Mouse (Mus musculus) intestine, embryonic 15.5 days (tissue): Measurements from ENCODE around the gene Pou4f2. TPM values are rescaled to one million over a fixed set of nuclear protein-coding genes. Genes with fewer than 3 reads are reported as not detected.

ENCODE experiments used
- ATAC-seq: fragments of 200-750 bp; cut with Nextera tagmentation; 2 replicates; pipeline ENCODE4 v1.8.0; 2017; ENCODE audit warnings: moderate TSS enrichment, moderate library complexity
- H3K27ac ChIP-seq: fragments of 300-500 bp; sonication (generic); 2 replicates; pipeline ENCODE4 v1.5.1; 2015; ENCODE audit warnings: mild to moderate bottlenecking, inconsistent platforms
- H3K27me3 ChIP-seq: fragments of 300-500 bp; sonication (generic); replicated peaks from 2 replicates; pipeline ENCODE4 v1.6.1; 2015; ENCODE audit warnings: inconsistent platforms
- H3K36me3 ChIP-seq: fragments of 300-500 bp; sonication (generic); 2 replicates; pipeline ENCODE4 v1.6.1; 2015; ENCODE audit warnings: inconsistent platforms
- H3K4me1 ChIP-seq: fragments of 300-500 bp; sonication (generic); replicated peaks from 2 replicates; pipeline ENCODE4 v1.6.1; 2015; ENCODE audit warnings: inconsistent platforms
- H3K4me2 ChIP-seq: fragments of 300-500 bp; sonication (generic); replicated peaks from 2 replicates; pipeline ENCODE4 v1.6.1; 2015; ENCODE audit warnings: mild to moderate bottlenecking, inconsistent platforms
- H3K4me3 ChIP-seq: fragments of 300-500 bp; sonication (generic); replicated peaks from 2 replicates; pipeline ENCODE4 v1.5.1; 2015; ENCODE audit warnings: inconsistent platforms
- H3K9ac ChIP-seq: fragments of 300-500 bp; sonication (generic); 2 replicates; pipeline ENCODE4 v1.6.1; 2015; ENCODE audit warnings: inconsistent platforms
- H3K9me3 ChIP-seq: fragments of 300-500 bp; sonication (generic); 2 replicates; pipeline ENCODE4 v1.6.1; 2016; ENCODE audit warnings: inconsistent platforms
- WGBS: fragments of 180-500 bp; shearing (Covaris S2); methylation state at CpG from one replicate; pipeline ENCODE4 v1.1.7; 2015; 5-methylcytosine and 5-hydroxymethylcytosine counted together
- polyA plus RNA-seq: library from polyadenylated mRNA; unstranded; fragments of >200 nt; fragmentation: Nextera tagmentation; extraction: Ambion mirVana; gene quantifications from 2 replicates; pipeline ENCODE4 v1.2.1, GENCODE M21; 2015

Pou4f2 gene
- polyA plus RNA-seq, 1 experiment from 2014 or later: not detected

GRCm38 (mm10) chr8:78434340-78434739, 2.1 kb downstream of the Pou4f2 start:
- H3K9me3 ChIP-seq: no peaks in the 10 kb centered on the region
- H3K36me3 ChIP-seq: no peaks in the 10 kb centered on the region
- H3K9ac ChIP-seq: no peak overlapping the region
- H3K27ac ChIP-seq: no peak overlapping the region
- H3K4me2 ChIP-seq: peak overlapping the region; percentile 31; the same call in 1 of the 2 replicates
- no peak overlapping the region for H3K4me3 ChIP-seq
- no peak for ATAC-seq
- peaks cover 68% of the 10 kb centered on the region for H3K27me3 ChIP-seq
- 6% methylated on average over 8 of the region's 8 CpGs for WGBS
- peaks cover 13% of the 10 kb centered on the region for H3K4me1 ChIP-seq

- ATAC-seq: no peak
- WGBS: 23% methylated on average over 5 of the region's 5 CpGs
- Histone ChIP-seq H3K27me3 (peaks cover 65% of the 10 kb centered on the region), H3K9ac (no peak overlapping the region), H3K36me3 (no peaks in the 10 kb centered on the region), H3K27ac (no peak overlapping the region), H3K4me2 (no peak overlapping the region), H3K4me3 (no peak overlapping the region), H3K4me1 (peaks cover 13% of the 10 kb centered on the region), H3K9me3 (no peaks in the 10 kb centered on the region)
Observed at GRCm38 (mm10) chr8:78433318-78433717, 3.1 kb downstream of the Pou4f2 start.

GRCm38 (mm10) chr8:78432451-78432850, 4.0 kb downstream of the Pou4f2 start:
- H3K9ac ChIP-seq: no peak overlapping the region
- no peaks in the 10 kb centered on the region for H3K9me3 ChIP-seq
- WGBS: 19% methylated on average over 1 of the region's 1 CpGs
- ATAC-seq: no peak
- peaks cover 9% of the 10 kb centered on the region for H3K4me1 ChIP-seq
- no peak overlapping the region for H3K4me3 ChIP-seq
- no peak overlapping the region for H3K27ac ChIP-seq
- no peaks in the 10 kb centered on the region for H3K36me3 ChIP-seq
- peaks cover 65% of the 10 kb centered on the region for H3K27me3 ChIP-seq
- no peak overlapping the region for H3K4me2 ChIP-seq

GRCm38 (mm10) chr8:78431356-78431755, 5.1 kb downstream of the Pou4f2 start:
- Histone ChIP-seq H3K27me3 (peaks cover 65% of the 10 kb centered on the region), H3K4me2 (no peak overlapping the region), H3K4me3 (no peak overlapping the region), H3K27ac (no peak overlapping the region), H3K9me3 (no peaks in the 10 kb centered on the region), H3K36me3 (no peaks in the 10 kb centered on the region), H3K4me1 (peaks cover 5% of the 10 kb centered on the region), H3K9ac (no peak overlapping the region)
- ATAC-seq: no peak
- WGBS: 2% methylated on average over 4 of the region's 4 CpGs

- no peak overlapping the region for H3K4me3 ChIP-seq
- no peak overlapping the region for H3K9ac ChIP-seq
- H3K4me1 ChIP-seq: no peaks in the 10 kb centered on the region
- H3K36me3 ChIP-seq: no peaks in the 10 kb centered on the region
- peaks cover 58% of the 10 kb centered on the region for H3K27me3 ChIP-seq
- WGBS: 10% methylated on average over 11 of the region's 11 CpGs
- no peaks in the 10 kb centered on the region for H3K9me3 ChIP-seq
- no peak overlapping the region for H3K4me2 ChIP-seq
- ATAC-seq: no peak
- H3K27ac ChIP-seq: no peak overlapping the region
Observed at GRCm38 (mm10) chr8:78428148-78428547, 8.3 kb downstream of the Pou4f2 start.

GRCm38 (mm10) chr8:78427769-78428130, 8.7 kb downstream of the Pou4f2 start:
- Histone ChIP-seq H3K9ac (no peak overlapping the region), H3K27ac (no peak overlapping the region), H3K4me1 (no peaks in the 10 kb centered on the region), H3K36me3 (no peaks in the 10 kb centered on the region), H3K4me2 (no peak overlapping the region), H3K4me3 (no peak overlapping the region), H3K9me3 (no peaks in the 10 kb centered on the region), H3K27me3 (peaks cover 60% of the 10 kb centered on the region)
- ATAC-seq: no peak
- 3% methylated on average over 8 of the region's 8 CpGs for WGBS

- Histone ChIP-seq H3K27me3 (peaks cover 60% of the 10 kb centered on the region), H3K4me1 (no peaks in the 10 kb centered on the region), H3K27ac (no peak overlapping the region), H3K36me3 (no peaks in the 10 kb centered on the region), H3K9ac (no peak overlapping the region), H3K9me3 (no peaks in the 10 kb centered on the region), H3K4me3 (no peak overlapping the region), H3K4me2 (no peak overlapping the region)
- 2% methylated on average over 32 of the region's 32 CpGs for WGBS
- ATAC-seq: no peak
Observed at GRCm38 (mm10) chr8:78426875-78427768, 9.3 kb downstream of the Pou4f2 start.

GRCm38 (mm10) chr8:78426455-78426854, 10.0 kb downstream of the Pou4f2 start:
- no peaks in the 10 kb centered on the region for H3K4me1 ChIP-seq
- H3K4me3 ChIP-seq: no peak overlapping the region
- no peak overlapping the region for H3K4me2 ChIP-seq
- H3K9ac ChIP-seq: no peak overlapping the region
- WGBS: 2% methylated on average over 10 of the region's 10 CpGs
- ATAC-seq: no peak
- peaks cover 57% of the 10 kb centered on the region for H3K27me3 ChIP-seq
- H3K36me3 ChIP-seq: no peaks in the 10 kb centered on the region
- no peak overlapping the region for H3K27ac ChIP-seq
- no peaks in the 10 kb centered on the region for H3K9me3 ChIP-seq

GRCm38 (mm10) chr8:78423937-78424336, 12.5 kb downstream of the Pou4f2 start:
- peaks cover 65% of the 10 kb centered on the region for H3K27me3 ChIP-seq
- peaks cover 9% of the 10 kb centered on the region for H3K4me1 ChIP-seq
- no peak for ATAC-seq
- no peak overlapping the region for H3K9ac ChIP-seq
- no peaks in the 10 kb centered on the region for H3K9me3 ChIP-seq
- no peaks in the 10 kb centered on the region for H3K36me3 ChIP-seq
- H3K4me3 ChIP-seq: no peak overlapping the region
- no peak overlapping the region for H3K27ac ChIP-seq
- 0% methylated on average over 1 of the region's 1 CpGs for WGBS
- H3K4me2 ChIP-seq: no peak overlapping the region

- no peaks in the 10 kb centered on the region for H3K36me3 ChIP-seq
- peaks cover 9% of the 10 kb centered on the region for H3K4me1 ChIP-seq
- H3K27ac ChIP-seq: no peak overlapping the region
- H3K4me3 ChIP-seq: peak overlapping the region; percentile 33
- H3K9me3 ChIP-seq: no peaks in the 10 kb centered on the region
- under 1% methylated on average over 19 of the region's 19 CpGs for WGBS
- H3K27me3 ChIP-seq: peaks cover 39% of the 10 kb centered on the region
- ATAC-seq: peak; percentile 61; the same call in 1 of the 2 replicates
- no peak overlapping the region for H3K9ac ChIP-seq
- peak overlapping the region; percentile 75 for H3K4me2 ChIP-seq
Observed at GRCm38 (mm10) chr8:78420101-78420503, 16.3 kb downstream of the Pou4f2 start.

GRCm38 (mm10) chr8:78419272-78419671, 17.2 kb downstream of the Pou4f2 start:
- Histone ChIP-seq H3K4me1 (peaks cover 9% of the 10 kb centered on the region), H3K9ac (no peak overlapping the region), H3K36me3 (no peaks in the 10 kb centered on the region), H3K4me2 (no peak overlapping the region), H3K9me3 (no peaks in the 10 kb centered on the region), H3K27me3 (peaks cover 33% of the 10 kb centered on the region), H3K27ac (no peak overlapping the region), H3K4me3 (no peak overlapping the region)
- ATAC-seq: no peak
- WGBS: 33% methylated on average over 4 of the region's 4 CpGs

GRCm38 (mm10) chr8:78390756-78391155, 45.7 kb downstream of the Pou4f2 start:
- 92% methylated on average over 7 of the region's 7 CpGs for WGBS
- H3K27ac ChIP-seq: no peak overlapping the region
- ATAC-seq: no peak

More at GRCm38 (mm10) chr8:78390756-78391155, 45.7 kb downstream of the Pou4f2 start:
- no peak overlapping the region for H3K9ac ChIP-seq
- no peak overlapping the region for H3K4me2 ChIP-seq
- no peaks in the 10 kb centered on the region for H3K36me3 ChIP-seq
- H3K27me3 ChIP-seq: no peaks in the 10 kb centered on the region
- H3K4me1 ChIP-seq: no peaks in the 10 kb centered on the region
- H3K9me3 ChIP-seq: no peaks in the 10 kb centered on the region
- no peak overlapping the region for H3K4me3 ChIP-seq
